Mouse (Mus musculus) C2C12 (cell line): ENCODE data around the gene Cox20. TPM values are rescaled to one million over a fixed set of nuclear protein-coding genes. Genes with fewer than 3 reads are reported as not detected.

Source experiments
- H3K27me3 ChIP-seq: one replicate; pipeline ENCODE4 v1.6.1; 2011; ENCODE audit not compliant: control insufficient read depth, insufficient read depth, insufficient read length
- H3K36me3 ChIP-seq: one replicate; pipeline ENCODE4 v1.6.1; 2011; ENCODE audit not compliant: control insufficient read depth, insufficient read depth
- H3K4me3 ChIP-seq: one replicate; pipeline ENCODE4 v1.5.1; 2011; ENCODE audit warnings: mild to moderate bottlenecking, control low read depth; ENCODE audit not compliant: poor library complexity, insufficient read depth, severe bottlenecking
- H3K79me2 ChIP-seq: one replicate; pipeline ENCODE4 v1.6.1; 2011; ENCODE audit not compliant: control insufficient read depth, insufficient read depth
- H3K79me3 ChIP-seq: one replicate; pipeline ENCODE4 v1.6.1; 2011; ENCODE audit warnings: low read depth, control low read depth
- H3ac ChIP-seq: one replicate; pipeline ENCODE3; 2011; ENCODE audit warnings: low read depth; ENCODE audit not compliant: control insufficient read depth, insufficient read length
- CEBPB ChIP-seq: IDR thresholded peaks from one replicate; pipeline ENCODE4 v1.6.1; 2011; ENCODE audit warnings: low read depth, mild to moderate bottlenecking, control low read depth, moderate library complexity
- CTCF ChIP-seq: IDR thresholded peaks from one replicate; pipeline ENCODE4 v1.5.1; 2011; ENCODE audit not compliant: control insufficient read depth, insufficient read depth, insufficient read length
- FOSL1 ChIP-seq: IDR thresholded peaks from one replicate; pipeline ENCODE4 v1.8.0; 2011; ENCODE audit warnings: mild to moderate bottlenecking, low read length; ENCODE audit not compliant: poor library complexity, insufficient read depth, severe bottlenecking
- MAX ChIP-seq: IDR thresholded peaks from one replicate; pipeline ENCODE4 v1.6.1; 2011; ENCODE audit warnings: mild to moderate bottlenecking, control low read depth
- MYOD1 ChIP-seq: IDR thresholded peaks from one replicate; pipeline ENCODE4 v1.6.1; 2011; ENCODE audit warnings: low read depth; ENCODE audit not compliant: control insufficient read depth, insufficient read length
- MYOG ChIP-seq: IDR thresholded peaks from one replicate; pipeline ENCODE4 v1.6.1; 2011; ENCODE audit not compliant: control insufficient read depth, insufficient read length; ENCODE audit errors: extremely low read depth
- USF1 ChIP-seq: IDR thresholded peaks from one replicate; pipeline ENCODE4 v1.6.1; 2011; ENCODE audit warnings: low read depth, mild to moderate bottlenecking, control low read depth, moderate library complexity
- polyA plus RNA-seq: library from polyadenylated mRNA; unstranded; fragments of >200 nt; fragmentation: generic; extraction: Trizol; gene quantifications from one replicate; pipeline ENCODE4 v1.2.1, GENCODE M21; 2012; ENCODE audit warnings: missing spikeins

Gene Cox20
- polyA plus RNA-seq, 1 experiment, result 40.8 TPM

- Histone ChIP-seq H3K4me3 (peak overlapping the region; percentile 42), H3K79me2 (peaks cover 49% of the 10 kb centered on the region), H3K79me3 (peaks cover 7% of the 10 kb centered on the region), H3ac (peak overlapping the region; percentile 52), H3K27me3 (no peaks in the 10 kb centered on the region), H3K36me3 (peaks cover 48% of the 10 kb centered on the region)
- TF ChIP-seq MYOD1 (no peak), FOSL1 (no peak), CEBPB (no peak), CTCF (no peak), USF1 (no peak), MAX (no peak), MYOG (no peak)
Measured at GRCm38 (mm10) chr1:178319295-178320037, 536 bp downstream of the Cox20 start.

GRCm38 (mm10) chr1:178320038-178320722 is 1.2 kb downstream of the Cox20 start:
- peak overlapping the region; percentile 42 for H3K4me3 ChIP-seq
- H3ac ChIP-seq, result peak overlapping the region; percentile 8
- H3K79me3 ChIP-seq, result peaks cover 9% of the 10 kb centered on the region
- TF ChIP-seq FOSL1 (no peak), USF1 (no peak), MAX (no peak), MYOG (no peak), CTCF (no peak)
- peaks cover 56% of the 10 kb centered on the region for H3K79me2 ChIP-seq
- H3K36me3 ChIP-seq, result peaks cover 56% of the 10 kb centered on the region
- no peaks in the 10 kb centered on the region for H3K27me3 ChIP-seq

GRCm38 (mm10) chr1:178320723-178321590 is 2.0 kb downstream of the Cox20 start:
- H3K79me3 ChIP-seq, result peaks cover 9% of the 10 kb centered on the region
- peaks cover 63% of the 10 kb centered on the region for H3K36me3 ChIP-seq
- TF ChIP-seq CTCF, result no peak
- TF ChIP-seq CEBPB, result no peak
- TF ChIP-seq MYOG, result no peak
- TF ChIP-seq MAX, result no peak
- TF ChIP-seq MYOD1, result no peak
- no peak for TF ChIP-seq FOSL1
- TF ChIP-seq USF1, result no peak
- no peak overlapping the region for H3K4me3 ChIP-seq
- H3K79me2 ChIP-seq, result peaks cover 64% of the 10 kb centered on the region
- H3K27me3 ChIP-seq, result no peaks in the 10 kb centered on the region
- H3ac ChIP-seq, result no peak overlapping the region

- Histone ChIP-seq H3K27me3 (no peaks in the 10 kb centered on the region), H3K36me3 (peaks cover 72% of the 10 kb centered on the region), H3K79me3 (peaks cover 12% of the 10 kb centered on the region), H3K4me3 (no peak overlapping the region), H3K79me2 (peaks cover 73% of the 10 kb centered on the region), H3ac (no peak overlapping the region)
- TF ChIP-seq USF1 (peak; percentile 21), CEBPB (no peak), FOSL1 (no peak)
Measured at GRCm38 (mm10) chr1:178321730-178322357, 2.9 kb downstream of the Cox20 start.

GRCm38 (mm10) chr1:178323235-178323634 is 4.3 kb downstream of the Cox20 start:
- Histone ChIP-seq H3K4me3 (no peak overlapping the region), H3ac (no peak overlapping the region), H3K27me3 (no peaks in the 10 kb centered on the region), H3K79me3 (peaks cover 23% of the 10 kb centered on the region), H3K79me2 (peaks cover 87% of the 10 kb centered on the region), H3K36me3 (peaks cover 86% of the 10 kb centered on the region)
- TF ChIP-seq FOSL1, result no peak
- no peak for TF ChIP-seq MYOG
- TF ChIP-seq CEBPB, result no peak
- no peak for TF ChIP-seq MAX
- TF ChIP-seq MYOD1, result no peak
- TF ChIP-seq CTCF, result no peak
- no peak for TF ChIP-seq USF1
